Mouse (Mus musculus) frontal cortex, postnatal 36 days (tissue): ENCODE data around the gene Hdac8.

Experiments used
- DNase-seq, 2 experiments: peaks; one replicate each; pipeline ENCODE4 v3.0.0; 2022; ENCODE audit warnings: low spot score in 2 of 2

The Hdac8 gene

DNA sequence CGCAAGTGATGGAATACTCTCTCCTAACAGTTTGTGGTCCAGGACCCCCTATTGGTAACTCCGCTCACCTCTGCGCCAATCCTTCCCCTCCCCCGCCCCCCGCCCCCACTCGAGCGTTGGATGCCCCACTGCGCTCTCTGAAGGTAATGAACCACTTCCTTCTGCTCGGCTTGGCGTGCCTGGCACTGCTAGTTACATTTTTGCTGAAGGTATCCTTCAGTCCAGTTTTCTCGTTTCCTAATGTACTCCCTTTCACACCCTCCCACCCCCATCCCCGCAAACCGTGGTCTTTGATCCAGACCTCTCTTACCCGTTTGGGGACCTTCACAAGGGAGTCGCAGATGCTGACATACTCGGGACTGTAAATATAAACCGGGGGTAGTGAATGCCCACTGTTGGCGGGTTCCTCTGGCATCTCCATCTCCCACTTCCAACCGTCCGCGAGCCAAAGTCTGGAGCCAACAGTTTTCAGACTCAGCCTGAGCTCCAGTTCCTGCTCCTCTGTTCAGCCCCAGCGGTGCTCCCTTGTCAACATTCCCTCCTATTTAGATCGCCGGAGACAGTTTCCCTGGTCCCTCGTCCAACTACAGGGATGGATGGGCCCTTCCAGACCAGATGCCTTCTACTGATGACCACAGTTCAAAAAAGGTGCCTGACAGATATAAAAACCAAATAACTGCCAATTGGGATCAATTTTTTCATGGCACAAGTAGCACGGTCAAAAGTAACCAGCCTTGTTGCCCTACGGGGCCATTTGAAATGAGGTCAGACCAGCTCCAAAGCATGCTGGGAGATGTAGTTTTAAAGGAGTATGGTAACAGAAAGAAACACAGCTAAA is at the start of gene Hdac8:
Hdac8 (minus strand) TSS at position 716 of the 838 bp plus-strand sequence.
- DNase-seq, result peak; percentile 49 to 59

DNA sequence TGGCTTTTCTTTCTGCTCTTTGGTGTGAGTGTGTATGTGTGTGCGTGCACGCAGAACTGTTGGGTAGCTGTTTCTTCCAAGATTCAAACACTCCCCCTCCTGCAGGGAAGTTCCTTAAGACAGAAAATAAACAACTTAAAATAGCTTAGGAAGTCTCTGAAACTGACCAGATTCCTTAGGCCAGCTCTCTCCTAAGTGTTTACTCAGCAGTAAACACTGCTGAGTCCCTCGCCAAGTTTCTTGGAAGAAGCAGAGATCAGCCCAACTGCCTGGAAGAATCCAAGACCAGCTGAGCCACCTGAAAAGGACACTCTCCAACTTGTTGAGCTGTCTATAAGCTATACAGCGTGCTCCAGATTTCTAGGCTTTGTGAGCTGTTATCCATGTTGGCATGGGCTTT is 4.0 kb upstream of the Hdac8 start:
- no peak for DNase-seq

DNA sequence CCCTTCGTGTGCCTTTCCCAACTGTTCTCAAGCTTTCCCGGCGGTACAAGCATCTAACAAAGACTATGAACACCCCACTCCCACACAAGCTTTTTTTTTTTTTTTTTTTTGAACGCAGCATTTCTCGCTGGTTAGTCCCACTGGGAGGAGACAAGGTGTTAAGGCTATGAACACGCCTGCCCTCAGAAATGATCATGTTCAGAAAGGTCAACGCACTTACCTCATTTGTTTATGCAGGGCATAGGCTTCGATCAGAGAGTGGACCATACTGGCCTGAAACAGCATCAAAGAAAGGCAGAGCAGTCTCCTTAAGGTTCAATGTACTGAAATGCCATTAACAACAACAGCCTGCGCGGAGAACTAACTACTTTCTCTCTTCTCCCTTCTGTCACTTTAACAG is 980 bp downstream of the Hdac8 start:
- no peak for DNase-seq

DNA sequence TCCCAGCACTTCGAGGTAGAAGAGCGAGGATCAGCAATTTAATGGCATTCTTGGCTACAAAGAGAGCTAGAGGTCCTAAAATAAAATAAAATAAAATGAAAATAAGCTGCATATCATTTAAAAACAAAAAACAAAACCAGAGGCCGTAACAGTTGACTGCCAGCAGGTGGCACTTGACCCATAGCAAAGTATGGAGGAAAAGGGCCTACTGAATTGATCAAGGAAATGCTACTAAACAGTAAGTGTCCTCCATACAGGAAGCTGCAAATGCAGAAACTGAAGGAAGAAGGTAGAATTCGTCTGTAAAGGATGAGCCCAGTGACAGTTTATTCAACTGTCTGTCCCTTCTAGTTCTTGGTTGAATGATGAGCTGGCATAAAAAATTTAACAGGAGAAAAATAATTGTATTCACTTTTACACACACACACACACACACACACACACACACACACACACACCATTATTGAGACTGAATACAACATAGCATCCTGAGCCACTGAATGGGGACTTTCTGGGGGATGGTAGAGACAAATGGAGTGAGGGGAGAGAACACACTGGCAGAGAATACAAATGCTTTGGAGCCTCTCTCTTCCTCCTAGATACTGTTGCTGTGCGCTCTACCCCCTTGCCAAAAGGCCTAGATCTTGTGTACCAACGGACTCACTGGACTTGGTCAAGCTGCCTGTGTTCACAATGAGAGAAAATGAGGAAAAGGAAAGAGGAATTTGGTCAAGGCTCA is 11.0 kb downstream of the Hdac8 start:
- no peak for DNase-seq

DNA sequence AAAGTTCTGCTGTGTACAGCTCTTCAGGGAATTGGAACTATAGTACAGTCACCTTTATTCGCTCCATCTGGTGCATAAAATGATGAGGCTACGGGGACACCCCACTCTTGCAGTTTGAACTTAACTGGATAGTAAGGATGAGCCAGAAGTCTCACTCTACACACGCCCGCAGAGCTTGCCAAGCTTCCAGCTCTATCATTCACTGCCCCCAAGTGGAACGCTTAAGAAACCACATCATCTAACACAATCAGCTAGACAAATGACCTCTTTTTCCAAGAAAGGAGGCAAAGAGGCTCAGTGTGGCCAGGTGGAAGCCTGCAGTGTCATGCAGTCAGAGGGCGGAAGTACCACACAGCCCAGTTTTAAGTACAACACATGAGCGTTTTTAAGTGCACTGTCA is 19.6 kb downstream of the Hdac8 start:
- no peak for DNase-seq

DNA sequence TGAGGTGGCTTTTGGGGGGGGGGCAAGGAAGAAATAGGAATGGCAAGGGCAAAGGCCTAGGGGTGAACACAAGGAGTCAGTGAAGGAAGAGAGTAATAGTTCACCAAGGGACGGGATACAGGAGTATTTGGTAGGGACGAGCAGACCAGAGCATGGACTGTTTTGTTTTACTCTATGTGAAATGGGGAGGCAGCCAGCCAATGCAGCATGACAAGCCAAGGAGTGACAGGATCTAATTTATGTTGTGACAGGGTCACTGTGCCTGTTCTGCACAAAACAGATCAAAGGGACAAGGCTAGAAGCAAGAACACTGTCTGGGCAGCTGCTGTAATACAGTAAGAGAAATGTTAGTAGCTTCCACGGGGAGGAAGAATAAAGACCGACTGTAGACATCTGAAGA is 25.5 kb downstream of the Hdac8 start:
- DNase-seq, result no peak

DNA sequence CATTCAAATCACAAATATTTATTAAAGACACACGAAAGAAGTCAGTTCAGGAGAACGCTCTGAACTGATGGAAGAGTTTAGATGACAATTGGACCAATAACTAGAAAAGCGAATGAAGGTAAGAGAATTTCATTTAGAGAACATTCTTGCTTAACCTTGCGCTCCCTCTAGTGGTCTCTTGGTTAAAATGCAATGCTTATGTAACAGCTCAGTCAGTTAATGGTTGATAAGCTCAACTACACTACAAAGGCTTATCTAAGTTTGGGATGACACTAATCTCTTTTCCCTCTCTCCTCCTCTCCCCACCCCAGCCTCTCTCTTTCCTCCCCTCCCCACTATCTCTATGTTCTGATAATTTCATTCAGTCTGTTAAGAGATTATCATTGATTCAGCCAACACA is 26.2 kb downstream of the Hdac8 start:
- peak in 1 of 2 experiments; percentile 52 for DNase-seq

DNA sequence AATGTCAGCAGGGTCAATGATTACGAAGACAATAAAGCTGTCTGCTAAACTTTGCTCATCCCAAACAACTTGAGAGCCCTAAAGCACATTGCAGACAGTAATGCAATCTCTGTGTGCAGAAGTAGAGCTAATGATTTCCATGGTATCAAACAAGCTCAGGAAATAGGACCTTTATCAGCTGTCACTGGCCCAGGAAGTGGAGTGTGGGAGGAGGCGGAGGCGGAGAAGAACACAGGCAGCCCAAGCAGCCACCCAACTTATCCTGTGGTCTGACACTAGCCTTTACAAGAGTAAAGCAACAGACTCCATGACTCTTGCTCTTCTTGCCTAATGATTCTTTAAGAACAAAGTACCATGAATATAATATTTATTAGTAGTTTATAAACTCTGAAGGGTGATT is 26.7 kb downstream of the Hdac8 start:
- DNase-seq, result no peak

DNA sequence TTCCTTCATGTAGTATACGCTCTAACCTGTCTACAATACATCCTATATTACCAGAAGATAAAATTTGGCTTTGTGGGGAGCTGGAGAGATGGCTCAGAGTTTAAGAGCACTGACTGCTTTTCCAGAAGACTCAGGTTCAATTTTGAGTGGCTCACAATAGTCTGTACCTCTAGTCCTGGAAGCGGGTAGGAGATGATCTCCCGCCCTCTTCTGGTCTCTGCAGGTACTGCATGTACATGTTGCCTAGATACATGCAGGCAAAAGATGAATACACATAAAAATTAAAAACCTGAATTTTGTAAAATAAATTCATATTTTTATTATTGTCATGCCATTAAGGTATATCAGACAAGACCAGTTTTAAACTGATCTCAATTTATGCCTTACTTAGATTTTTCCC is 28.4 kb downstream of the Hdac8 start:
- peak; percentile 73 to 86 for DNase-seq

DNA sequence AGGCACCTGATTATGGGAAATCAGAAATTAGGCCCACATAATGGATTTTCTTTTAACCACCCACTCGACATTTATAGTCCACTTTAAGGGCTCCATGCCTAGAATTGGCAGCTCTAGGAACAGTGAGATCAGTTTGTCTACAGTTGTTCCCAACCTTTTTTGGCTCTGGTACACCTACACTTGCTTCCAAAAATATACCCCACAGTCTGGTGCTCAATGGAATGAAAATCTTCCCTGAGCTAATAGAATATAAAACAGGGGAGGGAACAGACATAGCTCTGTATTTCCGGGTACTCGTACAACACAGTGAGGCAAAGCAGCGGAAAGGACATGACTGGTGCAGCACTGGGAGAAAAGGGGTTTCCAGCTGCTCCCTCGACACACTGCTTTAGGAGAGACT is 29.6 kb downstream of the Hdac8 start:
- peak in 1 of 2 experiments; percentile 41 for DNase-seq

DNA sequence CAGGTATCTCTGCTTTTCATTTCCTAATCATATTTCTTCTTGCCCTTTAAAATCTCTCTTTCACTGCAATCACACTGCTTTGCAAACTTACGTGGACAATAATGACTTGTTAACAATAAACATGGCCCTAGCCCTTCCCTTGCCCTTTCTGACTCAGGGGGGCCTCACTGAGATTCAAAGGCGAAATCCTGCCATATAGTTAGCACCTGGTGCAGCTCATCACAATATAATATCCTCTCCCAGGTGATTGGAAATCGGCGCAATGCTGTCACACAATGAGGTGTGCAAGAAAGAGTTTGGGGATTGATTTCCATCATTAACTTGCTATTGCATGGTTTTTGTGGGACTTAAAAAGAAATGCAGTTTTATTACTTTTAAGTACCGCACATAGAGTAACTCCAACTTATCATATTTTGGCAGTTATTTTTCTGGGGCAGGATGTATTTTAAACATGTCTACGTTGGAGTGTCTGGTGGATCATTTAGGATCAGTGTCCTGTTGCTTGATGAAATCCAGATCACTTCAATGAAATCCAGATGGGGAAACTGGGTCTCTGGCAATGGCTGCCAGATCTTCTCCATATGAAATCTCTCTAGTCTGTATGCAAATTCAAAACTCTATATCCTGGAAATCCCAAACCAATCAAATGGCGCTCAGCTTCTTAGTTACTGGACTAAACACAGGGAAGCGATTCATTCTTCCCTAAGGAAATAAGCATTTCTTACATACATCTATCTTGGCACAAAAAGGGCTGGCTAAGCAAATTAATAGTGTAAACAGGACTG is 86.6 kb downstream of the Hdac8 start:
- no peak for DNase-seq

DNA sequence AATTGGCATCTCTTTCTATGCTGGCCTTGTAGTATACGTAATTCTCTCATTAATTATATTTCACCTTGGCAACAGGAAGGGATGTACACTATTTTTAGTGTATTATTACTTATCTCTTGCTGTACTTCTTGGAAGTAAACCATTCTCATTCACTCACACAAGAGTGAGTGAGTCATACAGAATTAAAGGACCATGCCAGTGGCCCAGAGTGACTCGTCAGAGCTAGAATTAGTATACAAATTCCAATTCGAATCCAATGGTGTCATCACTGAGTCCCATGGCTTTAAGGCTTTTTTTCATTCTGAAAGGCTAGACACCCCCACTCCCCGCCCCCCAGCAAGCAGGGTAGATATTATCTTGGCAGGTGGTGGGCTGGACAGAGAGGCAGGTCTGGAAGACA is 88.2 kb downstream of the Hdac8 start:
- no peak for DNase-seq

DNA sequence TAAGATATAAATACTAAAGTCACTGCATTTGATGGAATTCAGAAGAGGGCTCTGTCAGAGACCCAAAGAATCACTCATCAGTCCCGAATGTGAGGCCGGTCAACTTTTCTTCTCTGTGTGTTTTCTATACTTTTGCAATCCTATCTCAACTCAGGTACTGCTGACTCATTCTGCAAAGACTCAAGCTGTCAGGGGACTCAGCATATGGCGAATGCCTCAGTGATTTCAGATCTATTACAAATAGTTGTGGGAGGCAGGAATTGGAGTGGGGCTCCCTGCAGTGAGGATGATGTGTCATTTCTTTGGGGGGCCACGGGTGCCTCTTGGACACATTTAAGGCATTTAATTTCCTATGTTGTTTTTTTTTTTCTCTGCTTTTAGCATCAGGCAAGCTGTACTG is 88.8 kb downstream of the Hdac8 start:
- DNase-seq, result peak; percentile 22 to 25

DNA sequence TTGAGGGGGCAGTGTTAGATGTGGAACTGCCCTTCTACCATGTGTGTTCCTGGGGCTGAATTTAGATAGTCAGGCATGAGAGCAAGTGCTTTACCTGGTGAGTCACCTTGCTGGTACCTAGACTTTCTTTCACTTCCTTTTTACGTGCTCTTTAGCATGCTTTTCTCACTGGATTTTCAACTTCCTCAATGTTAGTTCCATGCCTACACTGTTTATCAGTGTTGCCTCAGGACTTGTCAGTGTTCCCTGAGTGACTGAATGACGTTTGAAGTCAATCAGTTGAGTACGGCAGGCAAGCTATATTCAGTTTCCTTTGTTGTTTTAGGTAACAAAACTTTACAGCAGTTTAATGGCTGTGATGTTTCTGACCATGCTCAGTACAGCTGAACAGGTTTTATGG is 120.4 kb downstream of the Hdac8 start:
- no peak for DNase-seq

DNA sequence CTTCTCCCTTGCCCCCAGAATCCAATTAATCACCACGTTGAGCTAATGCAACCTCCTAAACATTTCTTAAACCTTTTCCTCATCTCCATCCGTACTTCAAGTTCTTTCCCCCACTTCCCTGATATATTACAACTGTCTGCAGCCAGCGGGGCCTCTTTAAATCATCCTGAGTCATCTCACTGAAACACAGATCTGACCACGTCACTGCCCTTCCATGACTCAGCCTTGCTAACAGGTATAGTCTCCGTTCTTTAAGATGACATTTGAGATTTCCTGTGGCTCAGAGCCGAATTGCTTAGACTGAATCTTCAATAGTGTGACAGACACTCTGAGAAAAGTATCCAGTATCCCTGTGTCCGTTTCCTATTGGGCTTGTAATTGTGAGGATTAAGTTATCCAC is 122.0 kb downstream of the Hdac8 start:
- no peak for DNase-seq

DNA sequence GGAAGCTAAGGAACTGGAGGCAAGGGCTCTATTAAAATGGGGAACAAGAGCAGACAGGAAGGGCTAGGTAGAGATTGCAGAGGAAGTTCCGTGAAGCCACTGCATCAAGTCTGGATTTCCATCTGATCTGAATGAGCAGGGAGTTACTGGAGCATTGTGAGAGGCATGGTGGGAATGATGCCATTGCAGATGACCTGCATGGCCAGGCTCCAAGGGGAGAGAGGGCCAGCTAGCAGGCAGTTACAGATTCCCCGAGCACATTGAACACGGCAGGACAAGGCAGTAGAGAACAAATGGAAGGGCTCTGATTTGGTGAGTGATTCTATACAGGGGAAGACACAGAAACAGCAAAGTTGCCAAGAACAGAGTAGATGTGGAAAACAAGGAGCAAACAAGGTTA is 138.6 kb downstream of the Hdac8 start:
- DNase-seq, result no peak

DNA sequence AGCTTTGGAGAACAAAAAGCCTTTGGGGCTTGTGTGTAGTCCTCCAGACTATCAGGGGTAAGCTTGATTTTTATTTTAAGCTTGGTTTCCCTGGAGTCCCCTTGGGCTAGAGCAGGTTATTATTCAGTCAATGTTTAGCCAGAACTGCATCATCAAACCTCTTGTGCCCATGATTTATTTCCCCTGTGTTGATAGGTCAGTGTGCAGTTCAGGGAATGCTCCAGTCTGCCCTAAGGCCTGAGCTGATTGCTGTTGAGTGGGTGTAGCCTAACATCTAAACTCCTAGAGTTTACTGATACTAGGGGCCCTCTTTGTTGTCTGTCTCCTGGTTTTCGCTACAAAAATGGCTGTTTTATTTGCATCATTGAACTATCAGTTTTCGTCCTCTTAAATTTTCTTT is 142.9 kb downstream of the Hdac8 start:
- DNase-seq, result no peak

DNA sequence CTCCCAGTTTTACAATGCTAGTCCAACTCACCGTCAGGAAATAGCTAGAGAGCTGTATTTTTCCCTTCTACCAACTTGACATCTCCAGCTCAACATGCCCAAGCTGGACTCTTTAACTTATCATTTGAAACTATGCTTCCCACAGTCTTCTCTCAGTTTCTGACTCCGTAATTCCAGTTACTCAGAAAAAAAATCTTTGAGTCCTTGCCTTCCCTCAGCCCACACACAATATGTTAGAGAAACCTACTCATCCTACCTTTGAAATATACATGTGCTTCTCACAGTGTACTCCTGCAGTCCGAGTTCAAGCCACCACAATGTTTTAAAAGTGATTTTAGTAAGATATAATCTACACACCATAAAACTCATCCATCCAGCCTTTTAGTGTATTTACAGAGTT is 151.7 kb downstream of the Hdac8 start:
- DNase-seq, result peak in 1 of 2 experiments; percentile 18

DNA sequence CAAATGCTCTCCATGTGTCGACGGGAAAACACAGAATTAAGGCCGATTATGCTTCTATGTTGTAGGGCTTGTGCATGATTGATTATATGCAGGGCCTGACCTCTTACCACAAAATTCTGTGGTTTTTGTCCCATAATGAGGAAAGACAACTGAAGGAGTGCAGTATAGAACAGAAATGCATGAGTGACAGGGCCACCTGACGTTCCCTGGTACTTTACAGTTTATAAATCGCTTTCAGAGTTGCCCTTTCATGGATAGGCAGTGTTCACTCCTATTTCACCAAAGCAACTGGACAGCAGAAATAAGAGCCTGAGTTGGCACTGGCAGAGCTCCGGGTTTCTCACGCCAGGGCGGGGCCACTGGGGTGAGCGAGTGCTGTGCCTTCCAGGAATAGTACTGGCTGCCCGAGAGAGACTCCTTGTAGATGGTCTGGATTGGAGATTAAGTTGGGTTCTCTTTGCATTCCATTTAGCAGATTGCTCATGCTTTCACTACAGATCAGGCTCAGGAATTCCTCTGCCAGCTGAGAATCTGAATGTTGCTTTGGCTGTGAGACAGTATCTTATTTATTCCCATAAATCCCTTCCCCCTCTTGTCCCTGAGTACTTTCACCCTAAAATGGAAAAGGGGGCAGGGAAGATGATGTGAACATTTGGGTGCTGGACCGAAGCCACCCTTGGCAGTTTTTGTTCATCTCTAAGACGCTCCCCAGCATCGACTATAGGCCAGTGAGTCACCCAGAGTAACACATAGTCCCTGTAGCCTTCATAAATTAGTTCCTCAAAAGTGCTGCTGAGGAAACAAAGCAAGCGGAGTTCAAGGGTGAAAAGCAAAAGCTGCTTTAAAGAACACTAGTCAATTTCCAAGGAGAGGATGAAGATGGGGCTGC is 155.1 kb downstream of the Hdac8 start:
- peak in 1 of 2 experiments; percentile 6 for DNase-seq

DNA sequence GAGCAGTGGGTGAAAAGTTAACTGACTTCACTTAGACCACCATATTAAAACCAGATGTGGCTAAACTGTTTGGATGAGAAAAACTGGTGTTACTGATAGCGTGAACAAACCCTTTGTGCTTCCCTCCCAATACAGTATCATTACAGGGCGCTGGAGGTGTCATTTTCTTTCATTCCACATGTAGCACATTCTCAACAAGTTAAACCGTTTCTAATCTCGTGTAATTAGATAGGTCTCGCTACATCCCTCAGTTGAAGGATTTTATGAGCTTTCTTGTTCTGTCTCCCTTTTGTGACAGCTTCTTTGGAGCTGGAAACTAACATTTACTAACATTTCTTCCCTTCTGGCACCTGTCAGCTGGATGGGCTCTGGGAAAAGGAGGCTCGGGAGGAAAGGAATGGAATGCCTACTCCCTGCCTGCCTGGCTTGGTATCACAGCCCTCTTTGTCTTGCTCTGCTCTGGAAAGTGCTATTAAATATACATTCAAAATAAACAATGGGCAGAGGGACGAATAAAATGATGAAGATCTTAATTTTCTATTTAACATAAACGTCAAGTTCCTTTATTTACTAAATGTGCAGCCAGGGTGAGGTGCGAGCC is 156.2 kb downstream of the Hdac8 start:
- no peak for DNase-seq

DNA sequence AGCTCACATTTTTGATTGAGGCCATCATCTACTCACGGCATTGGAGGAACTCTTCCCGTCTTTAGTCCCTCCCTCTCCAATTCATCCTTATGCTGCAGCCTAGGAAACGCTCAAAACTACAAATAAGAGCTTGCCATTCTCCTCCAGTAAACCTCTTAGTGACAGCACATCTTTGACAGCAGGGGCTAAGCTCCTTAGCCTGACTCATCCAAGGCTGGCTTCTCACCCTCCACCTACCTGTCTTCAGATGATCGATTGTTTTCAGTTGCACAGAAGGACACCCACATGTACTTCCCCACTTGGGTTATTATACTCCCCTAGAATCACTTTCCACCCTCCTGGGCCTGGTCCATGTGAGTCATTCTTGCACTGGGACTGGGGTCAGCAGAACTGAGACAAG is 163.5 kb downstream of the Hdac8 start:
- DNase-seq, result peak in 1 of 2 experiments; percentile 4
